Mouse (Mus musculus) right cerebral cortex, postnatal 10 days (tissue): Measurements from ENCODE around the gene Atp6v1c2.

Experiments used
- DNase-seq, 2 experiments: peaks; one replicate each; pipeline ENCODE4 v3.0.0; 2021; ENCODE audit warnings: low spot score in 2 of 2

The Atp6v1c2 gene

DNA sequence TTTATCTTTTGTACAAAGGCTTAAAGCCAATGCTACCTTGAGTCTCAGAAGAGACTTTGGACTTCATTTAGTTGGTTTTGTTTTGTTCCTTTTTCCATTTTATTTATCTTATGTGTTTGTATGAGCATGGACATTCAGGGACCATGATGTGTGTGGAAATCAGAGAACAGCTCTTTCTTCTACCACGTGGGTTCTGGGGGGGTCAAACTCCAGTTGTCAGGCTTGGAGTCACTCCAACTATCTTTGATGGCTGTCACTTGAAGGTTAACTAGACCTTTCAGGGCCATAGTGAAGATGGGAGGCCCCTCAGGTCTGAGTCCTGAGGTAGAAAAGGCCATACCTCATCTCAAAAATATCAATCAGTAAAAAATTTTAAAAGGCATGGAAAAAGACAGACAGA is 4.3 kb upstream of the Atp6v1c2 start:
- DNase-seq, result no peak

DNA sequence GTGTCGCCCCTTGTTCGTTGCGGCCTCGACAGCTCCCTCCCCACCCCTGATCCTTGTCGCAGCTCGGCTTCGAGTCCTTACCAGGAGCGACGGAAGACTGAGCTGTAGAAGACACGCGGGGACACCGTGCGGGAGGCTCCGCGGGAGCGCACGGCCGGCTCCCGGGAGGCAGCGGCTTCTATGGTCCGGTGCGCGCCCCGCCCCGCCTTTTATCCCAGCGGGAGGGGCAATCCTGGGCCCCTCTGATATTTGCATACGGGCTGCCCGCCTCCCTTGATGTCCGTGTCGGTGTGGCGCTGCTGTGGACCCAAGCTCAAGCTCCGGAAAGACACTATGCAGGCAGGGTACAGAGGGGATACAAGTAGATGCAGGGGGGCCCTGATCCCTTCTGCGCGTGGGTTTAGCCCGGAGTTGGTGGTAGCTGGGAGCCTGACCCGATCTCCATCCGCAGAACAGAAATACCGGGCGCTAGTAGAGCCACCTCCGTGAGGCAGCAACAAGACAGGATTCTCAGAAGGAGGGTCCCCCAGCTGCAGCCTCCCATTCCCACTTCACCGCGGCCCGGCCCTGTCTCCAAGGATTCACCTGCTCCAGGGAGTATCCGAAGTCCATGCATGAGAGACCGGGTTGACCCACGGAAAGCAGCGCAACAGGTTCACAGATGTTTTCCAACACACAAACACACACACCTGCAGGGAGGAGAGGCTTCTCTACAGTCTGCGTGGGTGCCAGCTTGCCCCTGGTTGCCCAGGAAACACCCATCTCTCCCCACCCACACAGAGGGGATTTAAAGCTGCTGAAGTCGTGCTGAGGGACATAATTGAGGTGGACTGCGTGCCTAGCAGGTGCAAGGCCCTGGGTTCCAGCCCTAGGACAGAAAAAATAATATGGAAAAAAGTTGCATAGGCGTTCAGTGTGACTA is 4.3 kb downstream of the Atp6v1c2 start:
- peak; percentile 37 to 51 for DNase-seq

DNA sequence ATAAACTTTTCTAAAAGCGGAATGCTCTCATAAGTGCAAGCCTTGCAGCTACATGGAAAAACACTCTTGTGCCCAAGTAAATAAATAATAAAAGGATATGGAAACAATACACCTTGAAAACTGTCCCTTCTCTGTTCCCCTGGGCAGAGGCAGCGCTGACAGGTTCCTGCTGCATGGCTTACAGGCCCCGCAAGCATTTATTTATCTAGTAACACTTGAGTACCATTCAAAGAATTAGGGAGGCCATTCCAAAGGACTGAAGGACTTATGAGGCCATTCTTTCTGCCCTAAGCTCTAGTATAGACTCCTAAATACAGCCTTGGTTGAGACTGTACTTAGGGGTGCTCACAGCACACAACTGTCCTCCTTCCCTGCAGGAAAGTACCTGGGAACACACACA is 10.7 kb downstream of the Atp6v1c2 start:
- no peak for DNase-seq

DNA sequence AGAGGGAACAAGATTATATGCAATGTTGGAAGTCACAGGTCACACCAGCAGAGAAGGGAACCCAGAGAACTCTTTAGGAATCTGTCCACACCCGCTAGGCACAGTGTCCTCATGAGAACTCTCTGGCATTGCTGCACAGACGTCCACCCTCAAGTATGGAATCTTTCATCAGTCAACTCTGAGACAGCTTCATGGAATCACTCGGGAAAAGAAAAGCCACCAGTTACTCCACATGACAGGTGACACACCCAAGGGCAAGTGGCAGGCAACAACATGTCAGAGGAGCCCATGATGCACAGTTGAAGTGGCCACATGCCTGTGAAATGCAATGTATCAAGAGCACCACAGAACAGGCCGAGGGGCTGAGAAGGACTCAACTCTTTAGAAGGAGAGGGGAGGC is 11.2 kb downstream of the Atp6v1c2 start:
- DNase-seq, result no peak

DNA sequence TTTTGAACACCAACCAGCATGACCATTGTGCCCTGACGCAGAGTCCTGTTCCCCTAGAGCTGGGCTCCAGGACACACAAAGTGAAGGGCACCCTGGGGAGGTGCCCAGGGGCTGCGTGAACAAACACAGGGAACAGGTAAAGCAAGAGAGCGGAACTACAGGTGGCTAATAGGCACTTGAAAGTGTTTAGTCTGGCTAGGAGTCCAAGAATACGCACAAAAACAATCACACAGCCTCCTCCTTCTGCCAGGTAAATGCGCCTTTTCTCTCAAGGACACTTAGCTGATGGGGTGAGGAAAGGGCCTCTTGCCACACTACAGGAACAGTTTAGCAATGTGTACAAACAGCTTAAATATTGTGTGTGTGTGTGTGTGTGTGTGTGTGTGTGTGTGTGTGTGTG is 13.1 kb downstream of the Atp6v1c2 start:
- DNase-seq, result no peak

DNA sequence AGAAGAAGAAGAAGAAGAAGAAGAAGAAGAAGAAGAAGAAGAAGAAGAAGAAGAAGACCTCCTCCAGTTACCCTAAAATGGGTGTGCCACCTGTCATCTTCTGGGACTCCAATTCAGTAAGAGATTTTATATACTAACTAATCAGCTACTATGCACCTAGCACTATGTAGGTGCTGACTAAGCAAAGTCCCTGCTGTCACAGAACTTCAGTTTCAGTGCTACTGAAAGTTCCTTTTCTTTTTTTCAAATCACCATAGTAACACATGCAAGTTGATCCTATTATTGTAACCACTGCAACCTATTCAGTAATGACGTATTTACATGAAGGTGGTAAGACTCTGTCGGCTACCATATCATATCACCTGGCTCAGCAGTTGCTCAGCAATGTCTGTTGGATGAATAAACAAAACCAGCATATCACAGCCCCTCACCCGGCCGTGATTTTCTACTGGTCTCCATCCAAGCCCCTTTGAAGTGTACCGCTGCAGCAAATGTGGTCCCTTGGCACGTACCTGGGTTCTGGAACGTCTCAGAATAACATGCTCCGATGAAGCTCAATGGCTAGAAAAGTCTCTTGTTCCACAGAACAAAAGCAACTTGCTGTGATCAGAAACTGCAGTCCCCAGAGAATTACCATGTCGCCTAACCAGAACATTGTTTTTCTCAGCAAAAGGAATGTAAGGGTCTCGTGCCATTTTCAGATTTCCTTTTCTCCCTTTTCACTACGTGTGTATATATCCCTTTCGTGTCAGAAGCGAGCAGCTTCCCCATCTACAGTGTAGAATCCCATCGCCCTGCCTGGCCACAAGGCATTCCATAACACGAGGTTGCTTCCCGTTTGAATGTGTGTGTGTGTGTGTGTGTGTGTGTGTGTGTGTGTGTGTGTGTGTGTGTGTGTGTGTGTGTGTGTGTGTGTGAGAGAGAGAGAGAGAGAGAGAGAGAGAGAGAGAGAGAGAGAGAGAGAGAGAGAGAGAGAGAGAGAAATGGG is 18.0 kb downstream of the Atp6v1c2 start:
- DNase-seq, result no peak

DNA sequence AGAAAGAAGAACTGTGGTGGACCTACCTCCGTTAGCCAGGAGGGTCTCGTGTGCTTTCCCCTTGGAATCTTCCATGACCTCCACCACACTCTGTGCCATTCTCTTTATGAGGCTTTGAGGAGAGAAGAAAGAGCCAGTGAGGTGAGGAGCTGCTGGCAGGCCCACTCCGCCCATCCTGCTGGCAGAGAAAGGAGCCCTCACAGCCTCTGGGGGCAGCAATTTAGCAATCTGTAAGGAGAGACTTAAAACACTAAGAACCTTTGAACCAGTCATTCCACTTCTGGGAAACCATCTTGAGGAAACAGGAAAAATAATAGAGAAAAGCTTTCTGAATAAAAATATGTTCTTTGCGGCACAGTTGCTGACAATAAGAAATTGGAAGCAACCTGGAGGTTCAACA is 20.9 kb downstream of the Atp6v1c2 start:
- no peak for DNase-seq

DNA sequence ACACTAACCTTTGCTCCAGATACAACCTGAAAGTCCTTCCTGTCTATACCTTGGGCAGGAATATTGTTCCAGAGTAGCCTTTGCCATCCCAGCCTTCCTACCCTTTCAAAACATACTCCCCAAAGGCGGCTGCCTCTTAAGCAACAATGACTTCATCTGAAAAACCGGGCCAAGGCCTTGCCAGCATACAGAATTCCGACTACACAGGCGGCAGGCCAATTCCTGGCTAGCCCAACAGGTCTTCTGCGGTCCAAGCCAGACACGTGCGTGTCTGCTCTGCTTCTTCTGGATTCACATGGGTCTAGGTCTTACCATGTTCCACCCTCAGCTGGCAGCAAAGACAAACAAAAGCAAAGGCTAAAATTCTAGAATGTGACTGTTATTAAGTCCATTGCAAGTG is 23.7 kb downstream of the Atp6v1c2 start:
- peak; percentile 39 for DNase-seq

DNA sequence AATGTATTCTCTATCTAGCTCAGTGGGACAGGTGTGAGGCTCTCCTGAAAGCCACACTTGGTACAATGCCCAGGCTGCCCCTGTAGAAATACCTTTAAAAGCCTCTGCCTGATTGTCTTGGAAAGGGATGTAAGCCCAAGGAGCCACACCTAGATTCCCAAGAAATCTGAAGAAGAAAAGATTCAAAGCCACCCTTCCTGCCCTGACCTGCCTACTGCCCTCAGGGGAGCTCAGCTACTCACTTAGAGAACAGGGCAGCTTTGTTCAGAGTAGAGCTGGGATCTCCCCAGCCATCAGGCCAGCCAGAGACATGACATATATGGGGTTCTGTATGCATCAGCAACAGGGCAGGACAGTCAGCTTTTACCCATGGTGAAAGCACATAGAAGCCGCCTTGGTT is 29.3 kb downstream of the Atp6v1c2 start:
- DNase-seq, result no peak

DNA sequence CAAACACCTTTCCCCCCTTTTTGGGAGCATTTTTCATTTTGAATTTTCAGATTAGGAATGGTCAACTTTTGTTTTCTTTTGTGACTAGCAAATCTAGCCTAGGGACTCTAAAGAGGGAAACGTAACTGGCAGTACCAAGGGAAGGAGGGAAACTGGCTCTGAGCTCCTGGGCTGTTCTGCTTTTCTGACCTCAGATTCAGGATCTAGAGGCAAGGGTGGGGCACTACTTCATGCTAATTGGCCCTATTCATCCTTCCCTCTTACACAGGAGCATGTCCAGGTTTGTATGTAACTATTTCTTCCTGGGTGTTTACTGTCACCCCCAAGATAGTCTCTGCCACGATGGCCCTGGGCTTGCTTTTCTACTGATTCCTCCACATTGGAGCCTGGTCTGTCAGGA is 32.3 kb downstream of the Atp6v1c2 start:
- no peak for DNase-seq

DNA sequence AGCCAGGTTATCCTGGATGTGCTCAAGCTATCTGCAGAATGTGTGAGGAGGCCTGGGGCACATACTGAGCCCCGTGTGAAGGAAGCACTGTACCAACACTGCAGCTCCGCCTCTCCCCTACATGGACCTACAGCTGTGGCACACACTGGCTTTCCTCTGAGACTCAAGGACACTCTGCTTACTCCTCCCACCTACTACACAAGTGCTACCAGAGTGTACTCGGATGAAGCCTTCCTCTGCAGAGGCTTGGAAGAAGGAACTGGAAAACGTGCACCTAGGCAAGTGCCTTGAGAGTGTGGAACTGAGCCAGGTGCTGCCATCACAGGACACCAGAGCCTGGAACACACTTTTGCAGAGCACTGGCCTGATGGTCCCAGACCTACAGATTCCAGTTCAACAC is 38.6 kb downstream of the Atp6v1c2 start:
- no peak for DNase-seq

DNA sequence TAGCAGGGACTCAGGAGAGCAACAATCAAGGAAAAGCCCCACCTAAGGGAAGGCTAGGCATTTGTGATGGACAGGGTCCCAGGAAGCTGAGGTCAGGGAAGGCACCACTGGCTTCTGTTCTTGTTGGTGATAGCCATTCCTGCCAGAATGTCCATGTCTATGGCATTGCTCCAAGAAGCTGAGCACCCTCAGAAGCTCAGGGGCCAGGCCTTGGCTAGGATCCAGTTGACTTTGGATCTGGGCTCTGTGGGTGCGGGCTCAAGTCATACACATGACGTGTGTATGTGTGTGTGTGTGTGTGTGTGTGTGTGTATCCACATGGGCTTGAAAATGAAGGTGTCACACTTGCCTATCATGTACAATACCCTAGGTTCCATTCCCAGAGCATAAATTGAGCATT is 39.2 kb downstream of the Atp6v1c2 start:
- no peak for DNase-seq

DNA sequence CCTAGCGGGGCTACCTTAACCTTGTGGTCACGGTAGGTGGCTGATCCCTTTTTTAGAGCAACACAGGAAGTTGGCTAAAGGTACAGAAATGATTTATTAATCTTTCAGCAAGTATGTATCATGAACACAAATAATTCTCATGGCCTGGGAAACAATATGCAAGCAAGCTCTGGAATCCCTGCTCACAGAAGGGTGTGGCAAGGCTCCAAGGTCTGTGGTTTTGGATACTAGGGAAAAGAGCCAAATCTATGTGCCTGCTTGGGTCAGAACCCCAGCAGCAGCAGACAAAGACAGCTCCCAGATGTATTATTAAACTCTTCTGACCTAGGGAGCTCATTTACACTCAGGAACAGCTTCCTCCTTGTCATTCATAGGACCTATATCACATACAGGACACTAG is 40.1 kb downstream of the Atp6v1c2 start:
- no peak for DNase-seq

DNA sequence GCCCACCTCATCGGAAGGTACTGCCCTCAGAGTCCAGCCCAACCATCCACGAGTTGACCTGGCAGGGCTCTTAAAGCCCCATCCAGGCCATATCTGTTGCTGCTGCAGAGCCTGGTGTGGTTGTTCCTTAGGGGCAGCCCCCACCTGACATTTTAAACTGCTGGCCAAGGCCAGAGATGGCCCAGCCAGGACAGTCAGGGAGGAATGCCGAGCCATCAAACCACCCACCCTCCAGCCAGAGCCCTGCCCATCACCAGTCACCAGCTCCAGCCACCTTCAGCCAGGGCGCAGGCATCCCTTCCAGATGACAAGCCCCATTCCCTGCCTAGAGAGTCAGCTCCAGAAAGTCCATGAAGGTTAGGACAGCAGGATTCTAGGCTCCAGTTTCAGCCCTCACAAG is 40.7 kb downstream of the Atp6v1c2 start:
- no peak for DNase-seq

DNA sequence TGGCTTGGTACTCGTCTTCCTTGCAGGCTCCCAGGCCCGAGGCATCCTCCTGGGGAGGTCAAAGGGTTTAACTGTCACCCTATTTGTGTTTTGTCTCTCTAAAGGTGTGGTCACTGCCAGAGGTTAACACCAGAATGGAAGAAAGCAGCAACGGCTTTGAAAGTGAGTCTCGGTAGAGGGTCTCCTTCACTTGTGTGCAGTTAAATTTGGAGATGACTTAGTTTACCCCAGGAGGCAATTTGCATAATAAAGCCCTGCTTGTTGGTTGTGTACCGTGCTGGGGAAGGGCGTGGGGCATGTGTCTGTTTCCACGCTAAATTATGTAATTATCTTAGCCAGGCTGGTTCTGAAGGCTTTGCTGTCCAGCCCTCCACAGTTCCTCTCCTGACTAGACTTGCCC is 55.3 kb downstream of the Atp6v1c2 start:
- DNase-seq, result no peak

DNA sequence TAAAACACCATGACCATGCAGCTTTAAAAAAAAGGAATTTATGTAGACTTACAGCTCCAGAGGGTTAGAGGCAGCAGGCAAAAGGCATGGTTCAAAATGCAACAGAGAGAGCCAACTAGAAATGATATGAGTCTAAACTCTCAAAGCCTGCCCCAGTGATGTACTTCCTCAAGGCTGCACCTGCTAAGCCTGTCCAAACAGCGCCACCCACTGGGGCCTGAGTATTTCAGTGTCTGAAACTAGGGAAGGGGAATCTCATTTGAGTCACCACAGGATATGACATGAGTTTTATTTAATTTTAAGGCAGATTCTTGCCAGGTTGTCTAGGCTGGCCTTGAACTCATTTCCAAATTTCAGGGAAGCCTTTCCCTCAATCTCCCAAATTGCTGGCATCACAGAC is 57.9 kb downstream of the Atp6v1c2 start:
- DNase-seq, result peak in 1 of 2 experiments; percentile 64

DNA sequence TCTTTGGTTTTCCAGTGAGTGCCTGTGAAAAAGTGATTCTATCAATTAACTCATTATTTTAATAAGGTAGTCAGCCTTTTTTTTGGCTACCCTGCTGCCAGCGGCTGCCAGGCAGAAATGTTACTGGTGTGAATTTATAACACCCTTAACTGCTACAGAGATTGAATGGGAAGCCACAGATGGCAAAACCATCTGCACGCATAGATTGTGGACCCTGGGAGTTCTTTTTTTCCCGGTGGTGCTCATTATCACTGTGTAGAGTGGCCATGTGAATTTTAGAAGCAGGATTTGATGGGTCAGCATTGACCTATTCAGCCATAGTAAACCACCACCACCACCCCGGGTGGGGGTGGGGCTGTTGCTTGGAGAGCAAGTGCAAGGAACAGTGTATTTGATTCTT is 61.8 kb downstream of the Atp6v1c2 start:
- DNase-seq, result peak; percentile 68 to 84

DNA sequence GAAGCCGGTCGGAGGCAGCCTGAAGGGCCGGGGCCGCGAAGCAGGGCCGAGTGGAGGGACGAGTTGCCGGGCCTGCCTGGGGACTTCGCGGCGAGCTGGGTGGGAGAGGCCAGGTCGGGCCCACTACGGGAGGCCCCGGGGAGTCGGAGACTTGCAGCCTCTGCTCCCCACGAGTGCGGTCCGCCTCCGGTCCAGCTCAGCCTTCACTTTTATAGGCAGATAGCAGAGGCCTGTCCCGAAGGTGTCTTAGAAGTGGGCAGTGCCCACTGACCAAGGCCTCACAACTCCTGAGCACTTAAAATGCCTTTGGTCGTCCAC is 62.5 kb downstream of the Atp6v1c2 start:
- DNase-seq, result no peak

DNA sequence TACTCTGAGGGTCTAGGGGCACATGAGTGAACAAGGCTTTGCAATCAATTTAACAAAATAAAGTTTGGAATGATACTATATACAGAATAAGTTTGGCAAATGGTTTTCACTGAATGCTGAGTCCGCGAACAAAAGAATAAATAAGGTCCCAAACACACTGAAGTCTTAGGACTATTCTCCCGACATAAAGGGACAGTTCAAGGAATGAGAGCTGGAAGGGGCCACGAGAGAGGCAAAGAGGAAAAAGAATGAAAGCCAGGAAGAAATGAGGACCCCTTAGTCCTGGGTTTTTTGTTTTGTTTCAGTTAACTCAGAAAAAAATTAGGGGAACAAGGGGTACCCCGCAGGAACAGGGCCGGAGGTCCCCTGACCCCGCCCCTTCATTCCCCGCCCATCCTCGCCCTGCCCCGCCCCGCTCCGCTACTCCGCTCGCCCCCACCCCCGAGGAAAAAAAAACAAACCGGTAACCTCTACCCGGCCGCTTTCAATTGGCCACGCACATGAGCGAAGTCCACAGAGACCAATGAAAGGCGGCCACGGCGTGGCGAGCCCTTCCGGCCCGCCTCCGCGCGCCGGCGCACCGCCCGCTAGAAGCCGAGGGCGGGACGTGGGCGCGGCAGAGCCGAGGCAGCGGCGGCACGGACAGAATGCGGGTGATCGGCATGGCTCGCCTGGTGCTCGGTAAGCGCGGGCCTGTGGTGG is 63.0 kb downstream of the Atp6v1c2 start, which contains the start of gene Pdia6:
TSS of gene Pdia6 (plus strand) at position 575 of the 702 bp plus-strand sequence.
- DNase-seq, result peak; percentile 95 to 96

DNA sequence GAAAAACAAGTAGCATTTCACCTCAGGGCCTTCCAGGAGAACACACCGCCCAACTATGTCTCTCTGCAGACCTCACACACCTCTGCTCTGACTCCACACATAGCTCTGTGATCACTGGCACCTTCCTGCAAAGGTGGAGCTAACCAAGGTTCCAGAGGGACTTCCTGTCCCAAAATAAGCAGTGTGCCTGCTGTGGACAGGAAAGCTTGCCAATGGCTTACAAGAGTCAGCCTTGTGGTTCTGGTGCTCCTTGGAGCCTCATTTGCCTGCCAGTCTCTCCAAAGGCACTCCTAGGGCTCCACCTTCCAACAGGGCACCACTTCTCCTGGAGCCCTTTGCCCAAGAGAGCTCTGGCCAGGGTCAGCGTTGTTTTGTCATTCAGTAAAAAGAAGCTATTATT is 64.3 kb downstream of the Atp6v1c2 start:
- no peak for DNase-seq

DNA sequence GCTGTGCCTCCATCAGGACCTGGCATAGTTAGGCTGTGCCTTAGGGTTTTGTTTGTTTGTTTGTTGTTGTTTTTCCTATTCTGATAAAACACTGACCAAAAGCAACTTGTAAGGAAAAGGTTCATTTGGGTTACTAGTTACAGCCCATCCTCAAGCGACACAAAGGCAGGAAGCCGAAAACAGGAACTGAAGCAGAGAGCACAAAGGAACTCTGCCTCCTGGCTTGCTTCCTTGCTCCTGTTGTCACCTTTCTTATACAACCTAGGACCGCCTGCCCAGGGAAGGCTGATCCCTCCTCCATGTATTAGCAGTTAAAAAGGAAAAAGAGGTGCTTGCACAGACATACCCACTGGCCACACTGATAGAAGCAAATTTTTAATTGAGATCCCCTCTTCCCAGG is 65.3 kb downstream of the Atp6v1c2 start:
- DNase-seq, result no peak

DNA sequence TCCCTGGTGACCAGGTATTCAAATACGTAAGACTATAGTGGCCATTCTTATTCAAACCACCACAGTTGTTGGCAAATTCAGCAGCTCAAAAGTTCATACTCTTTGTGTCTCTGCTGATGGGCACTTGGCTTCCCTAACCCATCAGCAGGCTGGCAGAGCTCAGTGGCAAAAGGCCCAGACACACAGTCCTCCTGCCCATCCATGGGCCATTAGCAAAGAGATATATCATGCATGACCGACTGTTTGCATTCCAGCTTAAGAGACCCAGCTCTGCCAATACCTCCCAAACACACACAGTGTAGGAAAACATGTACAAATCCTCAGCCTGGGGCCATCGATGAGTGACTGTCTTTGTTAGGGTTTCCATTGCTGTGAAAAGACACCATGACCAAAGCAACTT is 68.2 kb downstream of the Atp6v1c2 start:
- no peak for DNase-seq
